8 mouse cellular contexts compared by ENCODE assay signal in the genomic region with DNA sequence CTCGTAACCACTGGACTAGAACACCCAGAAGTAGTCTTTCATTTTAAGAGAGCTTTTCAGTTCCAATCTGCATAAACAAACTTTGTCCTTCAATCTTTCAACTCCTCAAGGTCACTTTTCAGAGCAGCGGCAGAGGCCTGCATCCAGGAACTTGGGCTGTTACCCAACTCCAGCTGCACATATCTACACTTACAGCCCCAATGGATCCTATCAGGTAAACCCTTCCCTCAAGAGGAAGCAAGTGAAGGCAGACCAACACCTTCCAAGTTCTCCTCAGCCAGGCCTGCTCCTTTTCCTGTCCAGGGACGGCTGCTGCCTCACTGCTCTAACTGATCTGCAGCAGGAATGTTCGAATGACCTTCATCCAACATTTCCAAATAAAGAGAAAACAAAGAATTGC. TPM values are rescaled to one million over a fixed set of nuclear protein-coding genes. Genes with fewer than 3 reads are reported as not detected.
DNase-seq lines count a peak whose midpoint lies in the region; ATAC-seq lines count a peak whose summit lies in the region.

No protein-coding gene starts in this region.

- H3K4me3 ChIP-seq in heart, embryonic 16.5 days (ENCODE audit: low read length) = peak overlapping the region; percentile 75
- H3K4me3 ChIP-seq in midbrain, embryonic 13.5 days (replicated peaks) = peak overlapping the region; percentile 63

- H3K27me3 ChIP-seq in heart, embryonic 16.5 days (ENCODE audit: control insufficient read depth, insufficient read depth, low read length) = no peaks in the 10 kb centered on the region
- no peaks in the 10 kb centered on the region for H3K27me3 ChIP-seq in midbrain, embryonic 13.5 days

- peak overlapping the region; percentile 66 for H3K4me2 ChIP-seq in heart, embryonic 16.5 days (ENCODE audit: low read depth, low read length)
- H3K4me2 ChIP-seq in midbrain, embryonic 13.5 days (replicated peaks) = peak overlapping the region; percentile 84

- no peaks in the 10 kb centered on the region for H3K36me3 ChIP-seq in heart, embryonic 16.5 days (ENCODE audit: control insufficient read depth, insufficient read depth)
- H3K36me3 ChIP-seq in midbrain, embryonic 13.5 days = no peaks in the 10 kb centered on the region

- H3K9ac ChIP-seq in heart, embryonic 16.5 days (ENCODE audit: low read length) = peak overlapping the region; percentile 87
- H3K9ac ChIP-seq in midbrain, embryonic 13.5 days (replicated peaks) = peak overlapping the region; percentile 74

- DNase-seq in embryo, embryonic 10 days (ENCODE audit: low spot score) = peak; percentile 16
- no peak for DNase-seq in embryo, embryonic 11 days
- DNase-seq in adrenal gland, postnatal 36 days = peak; percentile 40 to 46
- DNase-seq in kidney, postnatal 36 days = peak; percentile 69 to 84
- DNase-seq in left cerebral cortex, adult 8-10 months (ENCODE audit: low spot score in 2 of 2) = no peak

- no peaks in the 10 kb centered on the region for H3K9me3 ChIP-seq in heart, embryonic 16.5 days (replicated peaks; ENCODE audit: control insufficient read depth, low read length)
- no peaks in the 10 kb centered on the region for H3K9me3 ChIP-seq in midbrain, embryonic 13.5 days

- no peak for ATAC-seq in heart, embryonic 16.5 days (replicated peaks; ENCODE audit: extremely low read depth, insufficient read depth, low FRiP score)
- no peak for ATAC-seq in midbrain, embryonic 13.5 days
- no peak for ATAC-seq in erythroid progenitor cell, adult 5-6 weeks (replicated peaks; ENCODE audit: low FRiP score, poor library complexity, severe bottlenecking)

- 10% methylated on average over 4 of the region's 4 CpGs for WGBS in heart, embryonic 16.5 days
- 45% methylated on average over 4 of the region's 4 CpGs for WGBS in midbrain, embryonic 13.5 days

- H3K27ac ChIP-seq in heart, embryonic 16.5 days (ENCODE audit: low read length) = peak overlapping the region; percentile 97
- 0 out of 2 replicates have a peak overlapping the region, but pooled peaks have one; percentile 35 for H3K27ac ChIP-seq in midbrain, embryonic 13.5 days

- H3K4me1 ChIP-seq in heart, embryonic 16.5 days (ENCODE audit: control insufficient read depth, insufficient read depth, low read length) = peaks cover 43% of the 10 kb centered on the region
- H3K4me1 ChIP-seq in midbrain, embryonic 13.5 days (replicated peaks) = peaks cover 53% of the 10 kb centered on the region

RNA-seq across cellular contexts. Expression of a gene that starts 17.2 kb away (rescaled TPM):
- 10 to 100 TPM; 46.6 to 50.0 TPM for total RNA-seq in adrenal gland, postnatal 36 days (2021)
- 102 and 106 TPM in 2 replicates for polyA plus RNA-seq in heart, embryonic 16.5 days (2015; fragmentation: Nextera tagmentation; extraction: Ambion mirVana)
- polyA plus RNA-seq in midbrain, embryonic 13.5 days (2015; fragmentation: Nextera tagmentation; extraction: Ambion mirVana) = 87.1 and 88.8 TPM in 2 replicates
- 10 to 100 TPM; 42.4 to 48.9 (median 47.9) TPM for total RNA-seq in left cerebral cortex, adult 8-10 months (2022)
- 76.4 and 87.2 TPM in 2 replicates for total RNA-seq in erythroid progenitor cell, adult 5-6 weeks (2015; ENCODE audit: low replicate concordance)
- 50.5 and 102 TPM in 2 replicates for total RNA-seq in erythroid progenitor cell, adult 5-6 weeks (2017; ENCODE audit: low replicate concordance)

RNA-seq across cellular contexts. Expression of a gene that starts 40.4 kb away (rescaled TPM):
- total RNA-seq in adrenal gland, postnatal 36 days (2021) = 1 to 10 TPM; 5.5 to 6.2 TPM
- polyA plus RNA-seq in heart, embryonic 16.5 days (2015; fragmentation: Nextera tagmentation; extraction: Ambion mirVana) = 0.12 and 0.18 TPM in 2 replicates
- polyA plus RNA-seq in midbrain, embryonic 13.5 days (2015; fragmentation: Nextera tagmentation; extraction: Ambion mirVana) = 9.8 and 11.0 TPM in 2 replicates
- total RNA-seq in left cerebral cortex, adult 8-10 months (2022) = 100 to 1,000 TPM; 137 to 160 (median 147) TPM
- 1.7 and 5.0 TPM in 2 replicates for total RNA-seq in erythroid progenitor cell, adult 5-6 weeks (2015; ENCODE audit: low replicate concordance)
- total RNA-seq in erythroid progenitor cell, adult 5-6 weeks (2017; ENCODE audit: low replicate concordance) = 2.1 TPM in 1 of 2 replicates, not detected in the other

Comparison
In these comparisons a context has a peak if more than half of its experiments do, and no peak if none do; other contexts are left out.
1. DNase-seq: peak in embryo, embryonic 10 days (single experiment), adrenal gland, postnatal 36 days (2 of 2) and kidney, postnatal 36 days (2 of 2); none in embryo, embryonic 11 days (single experiment) and left cerebral cortex, adult 8-10 months (0 of 2).
2. RNA of a gene that starts 40.4 kb away (total RNA-seq): 137 to 160 TPM in left cerebral cortex, adult 8-10 months; 5.5 to 6.2 TPM in adrenal gland, postnatal 36 days and 1.7 to 5.0 TPM in erythroid progenitor cell, adult 5-6 weeks; every median in the first group is over 10 times any median in the second.